Mouse (Mus musculus): ENCODE results near the gene Ggn. TPM values are rescaled to one million over a fixed set of nuclear protein-coding genes. Genes with fewer than 3 reads are reported as not detected.

Ggn gene
- total RNA-seq, 1 experiment: 0.67 TPM

DNA sequence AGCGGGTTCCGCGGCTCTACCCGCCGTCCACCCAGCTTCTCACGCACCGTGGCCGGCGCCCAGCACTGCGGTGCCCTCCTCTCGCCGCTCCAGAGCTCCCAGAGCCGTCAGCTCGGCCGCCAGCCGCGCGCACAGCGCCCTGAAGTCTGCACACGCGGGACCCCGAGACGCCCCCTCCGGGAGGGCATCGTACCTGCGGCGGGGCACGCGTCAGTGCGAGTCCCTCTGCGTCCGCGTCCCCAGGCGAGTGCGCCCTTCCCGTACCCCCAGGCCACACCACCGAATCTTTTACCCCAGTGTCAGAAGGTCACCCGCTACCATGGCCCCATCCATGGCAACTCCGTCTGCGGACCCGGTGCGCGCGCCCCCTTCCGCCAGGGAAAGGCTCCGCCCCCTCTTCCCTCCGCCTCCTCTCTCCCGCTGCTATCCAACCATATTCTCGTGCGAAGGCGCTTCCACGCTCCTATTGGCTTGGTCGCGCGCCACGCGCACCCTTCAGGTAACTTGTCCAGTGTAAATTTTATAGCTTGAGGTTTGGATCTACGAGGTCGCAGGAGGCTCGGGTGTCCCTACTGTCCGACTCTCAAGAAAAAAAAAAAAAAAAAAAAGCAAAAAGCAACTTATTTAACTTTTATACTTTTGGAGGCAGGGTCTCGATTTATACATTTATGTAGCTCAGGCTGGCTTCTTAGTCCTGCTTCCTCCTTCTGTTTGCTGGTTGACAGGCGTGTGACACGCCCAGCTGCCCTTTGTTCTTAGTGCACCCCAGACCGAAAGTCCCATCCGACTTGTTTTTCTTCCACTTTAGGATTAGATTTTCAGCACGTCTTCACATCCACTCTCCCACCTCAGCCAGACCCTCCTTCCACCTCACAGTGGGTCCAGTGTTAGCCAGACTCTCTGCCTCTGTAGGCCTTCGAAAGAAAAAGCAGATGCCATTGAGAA, 13.9 kb upstream of the Ggn start, which contains the start of gene Fam98c:
Gene Fam98c (minus strand): TSS at position 397 of the 945 bp plus-strand sequence.
- in situ Hi-C loops (cut with MboI; ENCODE audit: low sequenced_read_pairs in 2 of 2, unreplicated experiment in 2 of 2): no loop called here
- Histone ChIP-seq H3K9me3 (ENCODE audit: control insufficient read depth, insufficient read depth, low read depth, low read length) (no peaks in the 10 kb centered on the region), H3K36me3 (ENCODE audit: control insufficient read depth, insufficient read depth, low read length, poor library complexity, severe bottlenecking) (no peaks in the 10 kb centered on the region), H3K27ac (ENCODE audit: insufficient read depth, low read depth, low read length, poor library complexity, severe bottlenecking) (peak within 1 kb of the TSS; percentile 15; the same call in 1 of the 2 replicates), H3K4me3 (ENCODE audit: insufficient read depth in 1 of 2, low read depth in 1 of 2, low read length in 2 of 2, poor library complexity in 1 of 2, severe bottlenecking in 1 of 2) (peak within 1 kb of the TSS; percentile 83 to 89), H3K4me1 (ENCODE audit: control insufficient read depth in 2 of 2, insufficient read depth in 2 of 2, low read length in 2 of 2, poor library complexity in 1 of 2) (peaks cover 3 to 12% of the 10 kb centered on the region in 2 experiments; a peak in 2 of 4 replicates), H3K9ac (ENCODE audit: insufficient read depth, low read depth, low read length, poor library complexity, severe bottlenecking) (peak within 1 kb of the TSS; percentile 79)
- TF ChIP-seq MAFK (IDR thresholded peaks at IDR 0.05; ENCODE audit: insufficient read depth, low read depth, low read length): no peak
- no peak for TF ChIP-seq CHD2 (IDR thresholded peaks at IDR 0.05; ENCODE audit: low read depth, low read length)
- 0 out of 2 replicates have a peak, but pooled peaks have one; percentile 39 for TF ChIP-seq HCFC1 (IDR thresholded peaks at IDR 0.05; ENCODE audit: borderline replicate concordance, insufficient read depth, low read length)
- TF ChIP-seq ZC3H11A (IDR thresholded peaks at IDR 0.05; ENCODE audit: borderline replicate concordance, low read depth, low read length): no peak
- 0 out of 2 replicates have a peak, but pooled peaks have one; percentile 32 for TF ChIP-seq ZNF384 (IDR thresholded peaks at IDR 0.05; ENCODE audit: low read depth, low read length)
- DNase-seq (ENCODE audit: low read depth, low spot score): no peak

DNA sequence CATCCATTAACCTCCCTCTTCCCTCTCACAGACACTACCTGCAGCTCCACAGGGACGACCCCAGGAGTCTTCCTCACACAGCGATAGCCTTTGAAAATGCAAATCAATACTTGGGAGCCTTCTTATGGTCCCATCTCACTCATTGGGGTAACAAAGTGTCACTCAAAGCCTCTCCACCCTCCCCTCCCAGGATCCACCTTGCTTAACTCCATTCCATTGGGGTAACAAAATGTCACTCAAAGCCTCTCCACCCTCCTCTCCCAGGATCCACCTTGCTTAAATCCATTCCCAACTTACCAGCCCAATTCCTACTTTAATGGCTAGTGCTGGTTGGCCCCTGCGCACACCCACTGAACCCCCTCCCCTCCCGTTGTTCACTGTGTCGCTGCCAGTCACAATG, 11.7 kb upstream of the Ggn start:
- H3K9ac ChIP-seq (ENCODE audit: insufficient read depth, low read depth, low read length, poor library complexity, severe bottlenecking): peak overlapping the region; percentile 53; the same call in 1 of the 2 replicates
- no peaks in the 10 kb centered on the region for H3K9me3 ChIP-seq (ENCODE audit: control insufficient read depth, insufficient read depth, low read depth, low read length)
- H3K4me1 ChIP-seq (ENCODE audit: control insufficient read depth in 2 of 2, insufficient read depth in 2 of 2, low read length in 2 of 2, poor library complexity in 1 of 2): peaks cover 5 to 23% of the 10 kb centered on the region in 2 experiments
- H3K4me3 ChIP-seq (ENCODE audit: insufficient read depth in 1 of 2, low read depth in 1 of 2, low read length in 2 of 2, poor library complexity in 1 of 2, severe bottlenecking in 1 of 2): peak overlapping the region; percentile 44 to 67
- no peak for TF ChIP-seq ZC3H11A (IDR thresholded peaks at IDR 0.05; ENCODE audit: borderline replicate concordance, low read depth, low read length)
- peak; percentile 92 for TF ChIP-seq CHD2 (IDR thresholded peaks at IDR 0.05; ENCODE audit: low read depth, low read length)
- peak; percentile 89 for DNase-seq (ENCODE audit: low read depth, low spot score)
- H3K27ac ChIP-seq (ENCODE audit: insufficient read depth, low read depth, low read length, poor library complexity, severe bottlenecking): no peak overlapping the region
- in situ Hi-C loops (cut with MboI; ENCODE audit: low sequenced_read_pairs in 2 of 2, unreplicated experiment in 2 of 2): no loop called here
- no peaks in the 10 kb centered on the region for H3K36me3 ChIP-seq (ENCODE audit: control insufficient read depth, insufficient read depth, low read length, poor library complexity, severe bottlenecking)

DNA sequence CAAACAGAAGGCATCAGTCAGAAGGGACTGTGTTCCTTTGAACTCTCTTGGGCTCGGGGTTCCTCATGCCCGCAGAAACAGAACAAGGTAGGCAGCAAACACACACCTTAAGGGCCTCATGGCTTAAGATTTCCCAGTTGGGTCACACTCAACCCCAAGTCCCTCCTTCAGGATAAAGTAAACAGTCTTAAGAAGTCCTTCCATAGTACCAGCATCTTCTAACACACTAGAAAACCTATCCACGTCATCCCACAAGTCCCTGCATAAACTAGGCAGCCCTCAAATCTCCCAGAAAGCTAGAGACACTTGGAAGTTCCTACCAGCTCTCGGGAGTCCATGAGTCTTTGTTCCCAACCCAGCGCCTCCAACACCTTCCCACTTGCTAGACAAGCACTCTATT, 7.7 kb upstream of the Ggn start:
- in situ Hi-C loops (cut with MboI; ENCODE audit: low sequenced_read_pairs in 2 of 2, unreplicated experiment in 2 of 2): no loop called here
- no peak for DNase-seq (ENCODE audit: low read depth, low spot score)
- Histone ChIP-seq H3K36me3 (ENCODE audit: control insufficient read depth, insufficient read depth, low read length, poor library complexity, severe bottlenecking) (peaks cover 2% of the 10 kb centered on the region; the same call in 1 of the 2 replicates), H3K4me3 (ENCODE audit: insufficient read depth in 1 of 2, low read depth in 1 of 2, low read length in 2 of 2, poor library complexity in 1 of 2, severe bottlenecking in 1 of 2) (no peak overlapping the region), H3K27ac (ENCODE audit: insufficient read depth, low read depth, low read length, poor library complexity, severe bottlenecking) (no peak overlapping the region), H3K4me1 (ENCODE audit: control insufficient read depth in 2 of 2, insufficient read depth in 2 of 2, low read length in 2 of 2, poor library complexity in 1 of 2) (peaks cover 5 to 23% of the 10 kb centered on the region in 2 experiments), H3K9ac (ENCODE audit: insufficient read depth, low read depth, low read length, poor library complexity, severe bottlenecking) (no peak overlapping the region), H3K9me3 (ENCODE audit: control insufficient read depth, insufficient read depth, low read depth, low read length) (no peaks in the 10 kb centered on the region)
- TF ChIP-seq MAFK (IDR thresholded peaks at IDR 0.05; ENCODE audit: insufficient read depth, low read depth, low read length) (no peak), HCFC1 (IDR thresholded peaks at IDR 0.05; ENCODE audit: borderline replicate concordance, insufficient read depth, low read length) (no peak), CHD2 (IDR thresholded peaks at IDR 0.05; ENCODE audit: low read depth, low read length) (no peak), ZC3H11A (IDR thresholded peaks at IDR 0.05; ENCODE audit: borderline replicate concordance, low read depth, low read length) (no peak), ZNF384 (IDR thresholded peaks at IDR 0.05; ENCODE audit: low read depth, low read length) (no peak)

DNA sequence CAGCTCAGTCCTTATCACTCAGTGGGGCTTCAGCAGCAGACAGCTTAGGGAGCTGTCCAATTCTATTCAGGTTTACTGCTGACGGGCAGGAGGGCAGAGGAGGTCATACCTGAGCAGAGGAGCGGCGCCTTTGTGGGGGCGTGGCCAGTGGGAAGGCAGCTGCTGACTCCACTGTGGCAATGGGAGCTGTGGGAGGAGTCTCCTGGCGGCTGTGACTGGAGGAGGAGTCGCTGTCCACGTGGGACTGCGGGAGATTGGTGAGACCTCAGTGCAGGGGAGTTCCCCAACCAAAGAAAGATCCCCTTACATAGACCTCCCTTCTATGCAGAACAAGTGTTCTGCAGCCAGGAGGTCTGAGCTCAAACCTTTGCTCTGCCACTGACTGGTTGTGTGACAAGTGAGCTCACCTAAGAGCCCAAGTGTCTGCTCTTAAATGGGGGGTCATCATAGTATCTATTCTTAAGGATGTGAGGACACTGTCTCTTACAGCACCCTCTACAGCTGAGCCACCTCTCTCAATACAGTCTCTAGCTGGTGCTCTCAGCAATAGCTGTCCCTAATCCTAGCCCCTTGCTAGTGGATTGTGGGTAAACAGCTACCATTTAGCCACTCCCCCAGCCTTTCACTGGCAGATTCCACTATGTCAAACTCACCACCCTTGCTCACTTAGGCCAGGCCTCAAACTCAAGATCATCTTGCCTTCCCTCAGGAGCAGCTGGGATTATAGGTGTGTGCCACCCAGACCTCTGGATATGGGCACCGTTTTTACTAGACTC, 7.1 kb upstream of the Ggn start:
- DNase-seq (ENCODE audit: low read depth, low spot score): peak; percentile 97
- H3K27ac ChIP-seq (ENCODE audit: insufficient read depth, low read depth, low read length, poor library complexity, severe bottlenecking): no peak overlapping the region
- no peak for TF ChIP-seq HCFC1 (IDR thresholded peaks at IDR 0.05; ENCODE audit: borderline replicate concordance, insufficient read depth, low read length)
- TF ChIP-seq ZNF384 (IDR thresholded peaks at IDR 0.05; ENCODE audit: low read depth, low read length): no peak
- TF ChIP-seq CHD2 (IDR thresholded peaks at IDR 0.05; ENCODE audit: low read depth, low read length): no peak
- no peak for TF ChIP-seq ZC3H11A (IDR thresholded peaks at IDR 0.05; ENCODE audit: borderline replicate concordance, low read depth, low read length)
- no peak for TF ChIP-seq MAFK (IDR thresholded peaks at IDR 0.05; ENCODE audit: insufficient read depth, low read depth, low read length)

More for the DNA sequence above, 7.1 kb upstream of the Ggn start:
- in situ Hi-C loops (cut with MboI; ENCODE audit: low sequenced_read_pairs in 2 of 2, unreplicated experiment in 2 of 2): no loop called here
- H3K36me3 ChIP-seq (ENCODE audit: control insufficient read depth, insufficient read depth, low read length, poor library complexity, severe bottlenecking): peaks cover 2% of the 10 kb centered on the region; the same call in 1 of the 2 replicates
- H3K9ac ChIP-seq (ENCODE audit: insufficient read depth, low read depth, low read length, poor library complexity, severe bottlenecking): no peak overlapping the region
- peaks cover 2 to 28% of the 10 kb centered on the region in 2 experiments for H3K4me1 ChIP-seq (ENCODE audit: control insufficient read depth in 2 of 2, insufficient read depth in 2 of 2, low read length in 2 of 2, poor library complexity in 1 of 2)
- peak overlapping the region in 1 of 2 experiments; percentile 21; a peak in 1 of 4 replicates for H3K4me3 ChIP-seq (ENCODE audit: insufficient read depth in 1 of 2, low read depth in 1 of 2, low read length in 2 of 2, poor library complexity in 1 of 2, severe bottlenecking in 1 of 2)
- no peaks in the 10 kb centered on the region for H3K9me3 ChIP-seq (ENCODE audit: control insufficient read depth, insufficient read depth, low read depth, low read length)

All from ES-E14 (cell line).